ENCODE assay signal across 8 mouse cellular contexts in the genomic region with DNA sequence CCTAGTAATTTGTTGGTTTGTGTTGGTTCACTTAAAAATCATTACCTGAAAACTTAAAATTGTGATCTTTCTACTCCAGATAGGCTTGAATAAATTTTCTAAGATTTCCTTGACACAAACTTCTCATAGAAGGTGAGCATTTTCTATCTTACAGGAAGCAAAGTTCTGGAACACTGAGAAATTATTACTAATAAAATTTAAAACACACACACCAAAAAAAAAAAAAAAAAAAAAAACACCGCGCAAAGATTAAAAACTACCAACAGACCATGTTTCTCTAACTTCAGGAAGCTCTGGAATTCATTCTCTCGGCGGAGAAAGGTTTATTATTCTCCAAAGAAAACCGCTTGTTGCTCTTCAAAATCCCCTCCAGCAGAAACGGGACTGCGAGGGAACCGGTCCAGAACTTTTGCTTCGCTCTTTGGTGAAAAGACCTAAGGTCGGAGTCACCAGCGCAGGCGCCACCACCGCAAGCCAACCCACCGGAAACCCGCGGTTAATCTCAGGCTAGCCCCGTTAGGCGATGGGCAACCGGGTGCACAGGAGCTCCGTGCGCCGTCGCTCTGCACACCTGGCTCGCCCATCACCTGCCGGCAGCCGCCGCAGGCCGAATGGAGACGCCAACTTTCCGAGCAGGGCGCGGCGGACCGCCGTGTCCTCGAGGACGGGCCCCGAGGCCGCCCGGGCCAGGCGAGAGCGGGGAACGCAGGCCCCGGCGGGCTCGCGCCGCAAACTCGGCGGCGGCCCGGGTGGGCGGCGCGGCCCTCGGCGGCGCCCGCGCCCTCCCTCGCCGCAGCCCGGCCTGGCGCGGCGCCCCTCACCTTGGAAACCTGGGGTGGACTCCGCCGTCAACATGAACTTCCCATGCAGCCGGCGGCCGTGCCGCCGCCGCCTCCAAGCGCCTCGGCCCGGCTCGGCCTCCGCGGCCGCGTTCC. TPM values are rescaled to one million over a fixed set of nuclear protein-coding genes. Genes with fewer than 3 reads are reported as not detected.
DNase-seq lines count a peak whose midpoint lies in the region; ATAC-seq and TF ChIP-seq lines count a peak whose summit lies in the region.

No protein-coding gene starts in this region.

- peak overlapping the region; percentile 57 for H3K4me2 ChIP-seq in embryonic facial prominence, embryonic 11.5 days (ENCODE audit: low read depth, low read length)
- H3K4me2 ChIP-seq in liver, embryonic 16.5 days (ENCODE audit: low read depth, low read length) = peak overlapping the region; percentile 88
- peak overlapping the region; percentile 79 for H3K4me2 ChIP-seq in stomach, postnatal 0 days (replicated peaks; ENCODE audit: low read depth)

- WGBS in embryonic facial prominence, embryonic 11.5 days = under 1% methylated on average over 62 of the region's 82 CpGs
- under 1% methylated on average over 77 of the region's 82 CpGs for WGBS in kidney, adult 2 months
- WGBS in liver, embryonic 16.5 days (ENCODE audit: insufficient replicate concordance) = under 1% methylated on average over 72 of the region's 82 CpGs
- WGBS in stomach, postnatal 0 days = under 1% methylated on average over 72 of the region's 82 CpGs

- no peaks in the 10 kb centered on the region for H3K4me1 ChIP-seq in embryonic facial prominence, embryonic 11.5 days (ENCODE audit: control insufficient read depth, insufficient read depth, low read length)
- H3K4me1 ChIP-seq in kidney, adult 2 months (ENCODE audit: control insufficient read depth, insufficient read depth, low read length) = peaks cover 6% of the 10 kb centered on the region; the same call in 1 of the 2 replicates
- H3K4me1 ChIP-seq in liver, embryonic 16.5 days (ENCODE audit: control insufficient read depth, low read depth, low read length) = peaks cover 61% of the 10 kb centered on the region
- no peaks in the 10 kb centered on the region for H3K4me1 ChIP-seq in stomach, postnatal 0 days (replicated peaks; ENCODE audit: control insufficient read depth, insufficient read depth)

- H3K27ac ChIP-seq in embryonic facial prominence, embryonic 11.5 days (replicated peaks; ENCODE audit: low read depth, low read length) = peak overlapping the region; percentile 96
- peak overlapping the region; percentile 91 for H3K27ac ChIP-seq in kidney, adult 2 months (ENCODE audit: insufficient read depth, low read depth, low read length)
- H3K27ac ChIP-seq in liver, embryonic 16.5 days (ENCODE audit: low read length) = peak overlapping the region; percentile 94
- peak overlapping the region; percentile 95 for H3K27ac ChIP-seq in stomach, postnatal 0 days (replicated peaks)

- no peak for TF ChIP-seq POLR2A in kidney, adult 2 months (IDR thresholded peaks at IDR 0.05; ENCODE audit: low read depth, low read length)

- ATAC-seq in embryonic facial prominence, embryonic 11.5 days (replicated peaks; ENCODE audit: insufficient number of reproducible peaks, low FRiP score, low TSS enrichment, low read depth) = peak; percentile 75
- peak; percentile 44 for ATAC-seq in liver, embryonic 16.5 days (ENCODE audit: low read depth)
- ATAC-seq in stomach, postnatal 0 days (ENCODE audit: low FRiP score, low TSS enrichment) = peak; percentile 69

- no peaks in the 10 kb centered on the region for H3K36me3 ChIP-seq in embryonic facial prominence, embryonic 11.5 days (replicated peaks; ENCODE audit: control insufficient read depth, insufficient read depth, low read depth, low read length)
- no peaks in the 10 kb centered on the region; the same call in 1 of the 2 replicates for H3K36me3 ChIP-seq in kidney, adult 2 months (ENCODE audit: control insufficient read depth, insufficient read depth, low read length)
- H3K36me3 ChIP-seq in liver, embryonic 16.5 days (ENCODE audit: control insufficient read depth, insufficient read depth) = peaks cover 11% of the 10 kb centered on the region
- H3K36me3 ChIP-seq in stomach, postnatal 0 days (ENCODE audit: control insufficient read depth, insufficient read depth, low read length) = no peaks in the 10 kb centered on the region

- TF ChIP-seq EP300 in stomach, postnatal 0 days (optimal IDR thresholded peaks at IDR 0.05) = no peak

- H3K9ac ChIP-seq in embryonic facial prominence, embryonic 11.5 days (replicated peaks; ENCODE audit: low read length) = peak overlapping the region; percentile 95
- H3K9ac ChIP-seq in liver, embryonic 16.5 days (ENCODE audit: low read depth, low read length) = peak overlapping the region; percentile 97
- peak overlapping the region; percentile 90 for H3K9ac ChIP-seq in stomach, postnatal 0 days (ENCODE audit: low read length)

- no peaks in the 10 kb centered on the region for H3K27me3 ChIP-seq in embryonic facial prominence, embryonic 11.5 days (ENCODE audit: control insufficient read depth, insufficient read depth, low read length)
- H3K27me3 ChIP-seq in kidney, adult 2 months (replicated peaks; ENCODE audit: control insufficient read depth, insufficient read depth, low read length) = no peaks in the 10 kb centered on the region
- H3K27me3 ChIP-seq in liver, embryonic 16.5 days (ENCODE audit: control insufficient read depth, insufficient read depth, low read depth, low read length) = no peaks in the 10 kb centered on the region
- no peaks in the 10 kb centered on the region for H3K27me3 ChIP-seq in stomach, postnatal 0 days (ENCODE audit: control insufficient read depth, insufficient read depth, low read length)

- peak overlapping the region; percentile 89 for H3K4me3 ChIP-seq in embryonic facial prominence, embryonic 11.5 days (ENCODE audit: low read depth, low read length)
- peak overlapping the region; percentile 97 for H3K4me3 ChIP-seq in kidney, adult 2 months (ENCODE audit: insufficient read depth, low read depth, low read length)
- H3K4me3 ChIP-seq in liver, embryonic 16.5 days (ENCODE audit: low read depth, low read length) = peak overlapping the region; percentile 88
- peak overlapping the region; percentile 84 for H3K4me3 ChIP-seq in stomach, postnatal 0 days (ENCODE audit: low read depth, low read length)

- no peaks in the 10 kb centered on the region for H3K9me3 ChIP-seq in embryonic facial prominence, embryonic 11.5 days (replicated peaks; ENCODE audit: control insufficient read depth, low read length)
- no peaks in the 10 kb centered on the region for H3K9me3 ChIP-seq in liver, embryonic 16.5 days (replicated peaks; ENCODE audit: control insufficient read depth, low read length)
- no peaks in the 10 kb centered on the region for H3K9me3 ChIP-seq in stomach, postnatal 0 days (ENCODE audit: control insufficient read depth, low read length)

- no peak for TF ChIP-seq CTCF in kidney, adult 2 months (conservative IDR thresholded peaks at IDR 0.05; ENCODE audit: insufficient read depth, insufficient read length, low read depth, low read length)
- no peak for TF ChIP-seq CTCF in stomach, postnatal 0 days (IDR thresholded peaks at IDR 0.05; ENCODE audit: low read depth)

- DNase-seq in 416B (ENCODE audit: low read depth) = peak; percentile 66
- DNase-seq in adrenal gland, adult 2 months = peak; percentile 88
- DNase-seq in embryonic facial prominence, embryonic 11.5 days (ENCODE audit: low spot score) = peak; percentile 68
- peak; percentile 54 for DNase-seq in heart, adult 8-10 months (ENCODE audit: low spot score)
- peak; percentile 87 for DNase-seq in kidney, adult 2 months
- peak; percentile 79 for DNase-seq in neural tube, embryonic 10.5 days (ENCODE audit: extremely low spot score, low spot score)
- DNase-seq in stomach, postnatal 0 days (ENCODE audit: low spot score) = peak; percentile 62

RNA-seq across cellular contexts. Expression of gene Evi5, which starts 6.7 kb away (rescaled TPM):
- total RNA-seq in adrenal gland, adult 2 months (2021) = 10 to 100 TPM; 55.3 to 61.6 TPM
- 14.2 and 15.7 TPM in 2 replicates for polyA plus RNA-seq in adrenal gland, adult 2 months (2012; rRNA removed)
- polyA plus RNA-seq in embryonic facial prominence, embryonic 11.5 days (2014; fragmentation: Nextera tagmentation; extraction: Ambion mirVana) = 61.7 and 64.2 TPM in 2 replicates
- total RNA-seq in heart, adult 8-10 months (2022) = 10 to 100 TPM; 16.6 to 21.1 (median 19.0) TPM
- 37.3 and 39.0 TPM in 2 replicates for polyA plus RNA-seq in kidney, adult 2 months (2012; rRNA removed)
- 57.8 and 59.8 TPM in 2 replicates for polyA plus RNA-seq in liver, embryonic 16.5 days (2015; fragmentation: Nextera tagmentation; extraction: Ambion mirVana)
- polyA plus RNA-seq in stomach, postnatal 0 days (2015; fragmentation: Nextera tagmentation; extraction: Ambion mirVana) = 39.5 and 39.7 TPM in 2 replicates

RNA-seq across cellular contexts. Expression of gene Rpl5, which starts 32.1 kb away (rescaled TPM):
- 10 to 100 TPM; 45.6 to 62.3 TPM for total RNA-seq in adrenal gland, adult 2 months (2021)
- polyA plus RNA-seq in adrenal gland, adult 2 months (2012; rRNA removed) = 9.9 and 18.3 TPM in 2 replicates
- polyA plus RNA-seq in embryonic facial prominence, embryonic 11.5 days (2014; fragmentation: Nextera tagmentation; extraction: Ambion mirVana) = 82.8 and 84.2 TPM in 2 replicates
- 10 to 100 TPM; 24.1 to 35.4 (median 32.1) TPM for total RNA-seq in heart, adult 8-10 months (2022)
- polyA plus RNA-seq in kidney, adult 2 months (2012; rRNA removed) = 16.3 and 21.5 TPM in 2 replicates
- polyA plus RNA-seq in liver, embryonic 16.5 days (2015; fragmentation: Nextera tagmentation; extraction: Ambion mirVana) = 20.5 and 23.9 TPM in 2 replicates
- polyA plus RNA-seq in stomach, postnatal 0 days (2015; fragmentation: Nextera tagmentation; extraction: Ambion mirVana) = 35.7 and 36.1 TPM in 2 replicates

RNA-seq across cellular contexts. Expression of gene Ube2d2b, which starts 38.3 kb away (rescaled TPM):
- not detected for total RNA-seq in adrenal gland, adult 2 months (2021)
- polyA plus RNA-seq in adrenal gland, adult 2 months (2012; rRNA removed) = not detected in 2 replicates
- 0.24 and 0.25 TPM in 2 replicates for polyA plus RNA-seq in embryonic facial prominence, embryonic 11.5 days (2014; fragmentation: Nextera tagmentation; extraction: Ambion mirVana)
- not detected for total RNA-seq in heart, adult 8-10 months (2022)
- polyA plus RNA-seq in kidney, adult 2 months (2012; rRNA removed) = 0.08 TPM in 1 of 2 replicates, not detected in the other
- 0.33 and 0.40 TPM in 2 replicates for polyA plus RNA-seq in liver, embryonic 16.5 days (2015; fragmentation: Nextera tagmentation; extraction: Ambion mirVana)
- polyA plus RNA-seq in stomach, postnatal 0 days (2015; fragmentation: Nextera tagmentation; extraction: Ambion mirVana) = not detected in 2 replicates

Comparison
In these comparisons a context has a peak if more than half of its experiments do, and no peak if none do; other contexts are left out.
1. Peak in every context shown above with its lines: DNase-seq, ATAC-seq, H3K4me3 ChIP-seq and H3K27ac ChIP-seq.